Mouse (Mus musculus): ENCODE measurements around the gene Dyrk4. TPM values are rescaled to one million over a fixed set of nuclear protein-coding genes. Genes with fewer than 3 reads are reported as not detected.

The Dyrk4 gene
- 0.07 and 0.09 TPM in 2 replicates for polyA plus RNA-seq (2012; rRNA removed; ENCODE audit: low replicate concordance)

GRCm38 (mm10) chr6:126921111-126921881, at the start of gene Dyrk4:
Gene Dyrk4 (minus strand): TSS chr6:126921839.

GRCm38 (mm10) chr6:126939487-126940171, 18.0 kb upstream of the Dyrk4 start, which contains the start of the genes Rad51ap1 and D6Wsu163e:
Gene Rad51ap1 (minus strand): TSS chr6:126939587.
Gene D6Wsu163e (plus strand): TSS chr6:126939962.

GRCm38 (mm10) chr6:126852881-126853280, 68.8 kb downstream of the Dyrk4 start, which contains the start of gene Akap3:
Gene Akap3 (plus strand): TSS chr6:126853098.

GRCm38 (mm10) chr6:126848712-126849704, 72.6 kb downstream of the Dyrk4 start, which contains the start of gene Ndufa9:
Gene Ndufa9 (minus strand): TSS chr6:126849136.

Other genes with a start within 250 kb of the Dyrk4 start
- gene Kcna6, start 181.2 kb downstream of the Dyrk4 start, polyA plus RNA-seq (2012; rRNA removed; ENCODE audit: low replicate concordance): 0.24 and 0.39 TPM in 2 replicates
- 72.8 and 103 TPM in 2 replicates for gene Ndufa9, start 72.7 kb downstream of the Dyrk4 start, polyA plus RNA-seq (2012; rRNA removed; ENCODE audit: low replicate concordance)
- gene Akap3, start 68.7 kb downstream of the Dyrk4 start, polyA plus RNA-seq (2012; rRNA removed; ENCODE audit: low replicate concordance): not detected in 2 replicates
- 2.4 and 3.6 TPM in 2 replicates for gene Rad51ap1, start 17.7 kb upstream of the Dyrk4 start, polyA plus RNA-seq (2012; rRNA removed; ENCODE audit: low replicate concordance)
- 0.97 and 0.99 TPM in 2 replicates for gene D6Wsu163e, start 18.1 kb upstream of the Dyrk4 start, polyA plus RNA-seq (2012; rRNA removed; ENCODE audit: low replicate concordance)
- not detected in 2 replicates for gene Fgf6, start 93.7 kb upstream of the Dyrk4 start, polyA plus RNA-seq (2012; rRNA removed; ENCODE audit: low replicate concordance)
- gene Fgf23, start 151.1 kb upstream of the Dyrk4 start, polyA plus RNA-seq (2012; rRNA removed; ENCODE audit: low replicate concordance): 0.11 TPM in 1 of 2 replicates, not detected in the other
- gene Tigar, start 187.7 kb upstream of the Dyrk4 start, polyA plus RNA-seq (2012; rRNA removed; ENCODE audit: low replicate concordance): 1.2 and 1.4 TPM in 2 replicates
- gene Ccnd2, start 230.4 kb upstream of the Dyrk4 start, polyA plus RNA-seq (2012; rRNA removed; ENCODE audit: low replicate concordance): 13.1 and 31.2 TPM in 2 replicates

All from duodenum, adult 2 months (tissue).